Mouse (Mus musculus): ENCODE measurements around the gene Olfr884.

The Olfr884 gene

GRCm38 (mm10) chr9:38046255-38046654 is at the start of gene Olfr884:
Gene Olfr884, plus strand, starts transcription at chr9:38046555.
- DNase-seq, result no peak

- DNase-seq, result no peak
Observed at GRCm38 (mm10) chr9:37998581-37999204, 47.7 kb upstream of the Olfr884 start.

GRCm38 (mm10) chr9:38000021-38000420 is 46.3 kb upstream of the Olfr884 start:
- DNase-seq, result no peak

- DNase-seq, result no peak
Observed at GRCm38 (mm10) chr9:38025508-38025907, 20.8 kb upstream of the Olfr884 start, which contains the start of gene Olfr883. Gene Olfr883, plus strand, starts transcription at chr9:38025808.

GRCm38 (mm10) chr9:38061022-38061421 is 14.7 kb downstream of the Olfr884 start, which contains the start of gene Olfr885:
Gene Olfr885, plus strand, starts transcription at chr9:38061322.
- no peak for DNase-seq

- no peak for DNase-seq
Observed at GRCm38 (mm10) chr9:38083772-38084171, 37.4 kb downstream of the Olfr884 start, which contains the start of gene Olfr887. Gene Olfr887, plus strand, starts transcription at chr9:38084072.
